Mouse (Mus musculus) stomach, embryonic 14.5 days (tissue): ENCODE results near the gene Arl4d. TPM values are rescaled to one million over a fixed set of nuclear protein-coding genes. Genes with fewer than 3 reads are reported as not detected.

Experiments used
- ATAC-seq: fragments of 200-750 bp; cut with Nextera tagmentation; 2 replicates; pipeline ENCODE4 v1.8.0; 2017; ENCODE audit warnings: low read depth, moderate TSS enrichment; ENCODE audit not compliant: insufficient number of reproducible peaks, insufficient read depth, low FRiP score
- H3K27ac ChIP-seq: fragments of 300-500 bp; sonication (generic); 2 replicates; pipeline ENCODE4 v1.5.1; 2014; ENCODE audit warnings: mild to moderate bottlenecking, low read length, moderate library complexity, mixed read lengths
- H3K27me3 ChIP-seq: fragments of 300-500 bp; sonication (generic); 2 replicates; pipeline ENCODE4 v1.6.1; 2014; ENCODE audit warnings: low read length, control low read depth, mixed read lengths; ENCODE audit not compliant: control insufficient read depth, insufficient read depth
- H3K36me3 ChIP-seq: fragments of 300-500 bp; sonication (generic); 2 replicates; pipeline ENCODE4 v1.6.1; 2014; ENCODE audit warnings: mild to moderate bottlenecking, control low read depth, low read length, moderate library complexity, mixed read lengths; ENCODE audit not compliant: control insufficient read depth, insufficient read depth
- H3K4me1 ChIP-seq: fragments of 300-500 bp; sonication (generic); 2 replicates; pipeline ENCODE4 v1.6.1; 2014; ENCODE audit warnings: low read length, control low read depth, mixed read lengths; ENCODE audit not compliant: control insufficient read depth, insufficient read depth
- H3K4me2 ChIP-seq: fragments of 300-500 bp; sonication (generic); replicated peaks from 2 replicates; pipeline ENCODE4 v1.6.1; 2014; ENCODE audit warnings: low read depth, low read length, control low read depth
- H3K4me3 ChIP-seq: fragments of 300-500 bp; sonication (generic); 2 replicates; pipeline ENCODE4 v1.5.1; 2014; ENCODE audit warnings: low read depth, low read length, control low read depth
- H3K9ac ChIP-seq: fragments of 300-500 bp; sonication (generic); replicated peaks from 2 replicates; pipeline ENCODE4 v1.6.1; 2014; ENCODE audit warnings: low read depth, mild to moderate bottlenecking, control low read depth, low read length, moderate library complexity, mixed read lengths
- H3K9me3 ChIP-seq: fragments of 300-500 bp; sonication (generic); 2 replicates; pipeline ENCODE4 v1.6.1; 2016; ENCODE audit warnings: low read depth, low read length, control low read depth; ENCODE audit not compliant: control insufficient read depth
- WGBS: fragments of 180-500 bp; shearing (Covaris S2); extraction: QIAGEN DNeasy Blood & Tissue Kit; methylation state at CpG from one replicate; pipeline ENCODE4 v1.1.7; 2014; 5-methylcytosine and 5-hydroxymethylcytosine counted together
- polyA plus RNA-seq: library from polyadenylated mRNA; unstranded; fragments of >200 nt; fragmentation: Nextera tagmentation; extraction: Ambion mirVana; gene quantifications from 2 replicates; pipeline ENCODE4 v1.2.1, GENCODE M21; 2014

The Arl4d gene
- polyA plus RNA-seq, 1 experiment from 2014 or later = 6.4 TPM

DNA sequence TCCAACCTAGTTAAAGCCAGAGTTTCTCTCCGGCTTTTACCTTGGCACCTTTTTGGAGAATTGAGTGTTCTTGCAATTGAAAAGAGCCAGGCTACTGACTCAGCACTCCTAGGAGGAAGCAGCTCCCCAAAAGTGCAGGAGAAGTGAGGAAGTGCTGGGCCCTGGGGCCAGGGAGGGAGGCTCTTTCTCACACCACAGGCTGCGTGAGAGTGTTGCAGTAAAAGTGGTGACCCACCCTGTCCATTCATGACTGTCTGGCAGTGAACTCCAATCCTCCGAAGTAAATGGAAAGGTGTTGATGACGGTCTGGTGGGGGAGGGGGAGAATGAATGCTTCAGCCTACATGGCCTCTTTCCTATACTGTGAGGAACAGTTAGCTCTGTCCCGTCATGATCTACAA lies 43.1 kb downstream of the Arl4d start:
- Histone ChIP-seq H3K4me1 (peaks cover 7% of the 10 kb centered on the region; the same call in 1 of the 2 replicates), H3K27me3 (no peaks in the 10 kb centered on the region), H3K9me3 (no peaks in the 10 kb centered on the region), H3K27ac (no peak overlapping the region), H3K4me3 (no peak overlapping the region), H3K4me2 (no peak overlapping the region), H3K36me3 (no peaks in the 10 kb centered on the region), H3K9ac (no peak overlapping the region)
- ATAC-seq = no peak
- 47% methylated on average over 5 of the region's 5 CpGs for WGBS

DNA sequence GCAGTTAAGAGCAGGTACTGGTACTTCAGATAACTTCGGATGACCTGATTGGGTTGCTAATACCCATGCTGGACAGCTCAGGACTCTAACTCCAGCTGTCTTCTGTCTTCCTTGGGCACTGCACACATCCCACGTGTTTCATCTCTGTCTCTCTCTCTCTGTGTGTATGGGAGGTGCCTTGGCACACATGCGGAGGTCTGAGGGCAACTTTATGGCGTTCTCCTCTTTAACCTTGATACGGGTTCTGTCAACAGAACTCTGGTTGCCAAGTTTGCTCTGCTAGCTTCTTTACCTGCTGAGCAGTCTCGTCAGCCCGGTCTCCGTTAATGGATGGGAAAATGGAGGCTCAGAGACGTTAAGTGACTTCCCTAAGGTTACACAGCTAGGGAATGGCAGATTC lies 47.5 kb downstream of the Arl4d start:
- no peak for ATAC-seq
- no peak overlapping the region for H3K4me2 ChIP-seq
- H3K36me3 ChIP-seq = no peaks in the 10 kb centered on the region
- H3K9ac ChIP-seq = no peak overlapping the region
- no peaks in the 10 kb centered on the region for H3K9me3 ChIP-seq
- 78% methylated on average over 9 of the region's 9 CpGs for WGBS
- no peaks in the 10 kb centered on the region for H3K27me3 ChIP-seq
- no peak overlapping the region for H3K4me3 ChIP-seq
- H3K4me1 ChIP-seq = no peaks in the 10 kb centered on the region
- H3K27ac ChIP-seq = no peak overlapping the region

DNA sequence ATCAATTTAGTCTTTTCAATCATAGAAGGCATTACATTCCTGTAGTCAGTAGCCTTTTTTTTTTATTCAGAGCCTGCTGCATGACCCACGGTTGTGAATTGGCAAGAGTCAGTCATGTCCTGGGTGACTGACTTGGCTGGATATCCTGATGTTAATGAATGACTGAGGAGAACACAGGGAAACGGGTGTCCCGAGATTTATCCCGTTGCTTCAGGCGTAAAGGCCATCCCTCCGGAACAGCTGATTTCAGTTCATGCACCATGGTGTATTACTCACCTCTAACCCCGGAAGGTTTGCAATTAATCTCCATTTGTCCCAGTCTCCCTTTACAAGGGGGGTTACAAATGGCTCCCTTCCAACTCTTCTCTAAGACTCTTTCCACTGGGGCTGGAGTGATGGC lies 48.7 kb downstream of the Arl4d start:
- ATAC-seq = no peak
- Histone ChIP-seq H3K4me1 (0 out of 2 replicates have a peak, but pooled peaks cover 5% of the 10 kb centered on the region), H3K9ac (no peak overlapping the region), H3K36me3 (no peaks in the 10 kb centered on the region), H3K4me2 (no peak overlapping the region), H3K4me3 (no peak overlapping the region), H3K27me3 (no peaks in the 10 kb centered on the region), H3K27ac (no peak overlapping the region), H3K9me3 (no peaks in the 10 kb centered on the region)
- 58% methylated on average over 7 of the region's 7 CpGs for WGBS

Other genes with a start within 250 kb of the Arl4d start
- gene Aarsd1, start 247.9 kb upstream of the Arl4d start, polyA plus RNA-seq = 69.6 and 74.0 TPM in 2 replicates
- 8.5 and 9.8 TPM in 2 replicates for gene Gm27029, start 240.7 kb upstream of the Arl4d start, polyA plus RNA-seq
- 12.0 and 13.5 TPM in 2 replicates for gene Rundc1, start 240.5 kb upstream of the Arl4d start, polyA plus RNA-seq
- gene Ptges3l, start 240.2 kb upstream of the Arl4d start, polyA plus RNA-seq = 18.0 and 24.1 TPM in 2 replicates
- gene Rpl27, start 223.2 kb upstream of the Arl4d start, polyA plus RNA-seq = 373 and 398 TPM in 2 replicates
- 22.4 and 23.0 TPM in 2 replicates for gene Ifi35, start 217.1 kb upstream of the Arl4d start, polyA plus RNA-seq
- 11.6 and 14.2 TPM in 2 replicates for gene Rnd2, start 200.5 kb upstream of the Arl4d start, polyA plus RNA-seq
- gene Vat1, start 199.3 kb upstream of the Arl4d start, polyA plus RNA-seq = 47.6 and 52.7 TPM in 2 replicates
- 14.7 and 18.2 TPM in 2 replicates for gene Brca1, start 113.6 kb upstream of the Arl4d start, polyA plus RNA-seq
- gene Nbr1, start 113.4 kb upstream of the Arl4d start, polyA plus RNA-seq = 59.8 and 62.0 TPM in 2 replicates
- 5.9 and 6.7 TPM in 2 replicates for gene Tmem106a, start 83.3 kb upstream of the Arl4d start, polyA plus RNA-seq
- not detected in 2 replicates for gene Gm11634, start 66.3 kb upstream of the Arl4d start, polyA plus RNA-seq
- gene Rdm1, start 38.3 kb upstream of the Arl4d start, polyA plus RNA-seq = 38.3 and 47.5 TPM in 2 replicates
- gene Dhx8, start 67.4 kb downstream of the Arl4d start, polyA plus RNA-seq = 32.5 and 35.3 TPM in 2 replicates
- gene Etv4, start 119.8 kb downstream of the Arl4d start, polyA plus RNA-seq = 8.7 and 9.1 TPM in 2 replicates
- gene Meox1, start 228.8 kb downstream of the Arl4d start, polyA plus RNA-seq = 5.2 and 5.6 TPM in 2 replicates